Mouse (Mus musculus) lung, adult 2 months (tissue): ENCODE measurements around the gene Trim80. TPM values are rescaled to one million over a fixed set of nuclear protein-coding genes. Genes with fewer than 3 reads are reported as not detected.

ENCODE experiments used
- DNase-seq: peaks from one replicate; pipeline ENCODE4 v3.0.0; 2022
- H3K4me1 ChIP-seq: fragments of 200-500 bp; 2 replicates; pipeline ENCODE4 v1.6.1; 2011; ENCODE audit warnings: low read length; ENCODE audit not compliant: control insufficient read depth, insufficient read depth
- H3K4me3 ChIP-seq: fragments of 200-500 bp; replicated peaks from 2 replicates; pipeline ENCODE3; 2011; ENCODE audit warnings: low read depth, mild to moderate bottlenecking, control low read depth, low read length; ENCODE audit errors: extremely low read depth
- CTCF ChIP-seq: fragments of 200-500 bp; IDR thresholded peaks from 2 replicates; pipeline ENCODE4 v1.5.1; 2011; ENCODE audit warnings: mild to moderate bottlenecking, low read length, control low read depth; ENCODE audit not compliant: insufficient read depth
- POLR2A ChIP-seq: fragments of 200-500 bp; IDR thresholded peaks from 2 replicates; pipeline ENCODE4 v1.6.1; 2011; ENCODE audit warnings: low read depth, mild to moderate bottlenecking, control low read depth, low read length, borderline replicate concordance; ENCODE audit errors: extremely low read depth
- WGBS: fragments of 180-500 bp; shearing (Covaris S2); methylation state at CpG from one replicate; pipeline ENCODE4 v1.1.7; 2018; 5-methylcytosine and 5-hydroxymethylcytosine counted together
- polyA plus RNA-seq: library from polyadenylated mRNA; depleted of rRNA; stranded (reverse); fragments of >200 nt; gene quantifications from 2 replicates; pipeline ENCODE4 v1.2.3, GENCODE M21; 2012

The Trim80 gene
- polyA plus RNA-seq, 1 experiment: 0.13 TPM

DNA sequence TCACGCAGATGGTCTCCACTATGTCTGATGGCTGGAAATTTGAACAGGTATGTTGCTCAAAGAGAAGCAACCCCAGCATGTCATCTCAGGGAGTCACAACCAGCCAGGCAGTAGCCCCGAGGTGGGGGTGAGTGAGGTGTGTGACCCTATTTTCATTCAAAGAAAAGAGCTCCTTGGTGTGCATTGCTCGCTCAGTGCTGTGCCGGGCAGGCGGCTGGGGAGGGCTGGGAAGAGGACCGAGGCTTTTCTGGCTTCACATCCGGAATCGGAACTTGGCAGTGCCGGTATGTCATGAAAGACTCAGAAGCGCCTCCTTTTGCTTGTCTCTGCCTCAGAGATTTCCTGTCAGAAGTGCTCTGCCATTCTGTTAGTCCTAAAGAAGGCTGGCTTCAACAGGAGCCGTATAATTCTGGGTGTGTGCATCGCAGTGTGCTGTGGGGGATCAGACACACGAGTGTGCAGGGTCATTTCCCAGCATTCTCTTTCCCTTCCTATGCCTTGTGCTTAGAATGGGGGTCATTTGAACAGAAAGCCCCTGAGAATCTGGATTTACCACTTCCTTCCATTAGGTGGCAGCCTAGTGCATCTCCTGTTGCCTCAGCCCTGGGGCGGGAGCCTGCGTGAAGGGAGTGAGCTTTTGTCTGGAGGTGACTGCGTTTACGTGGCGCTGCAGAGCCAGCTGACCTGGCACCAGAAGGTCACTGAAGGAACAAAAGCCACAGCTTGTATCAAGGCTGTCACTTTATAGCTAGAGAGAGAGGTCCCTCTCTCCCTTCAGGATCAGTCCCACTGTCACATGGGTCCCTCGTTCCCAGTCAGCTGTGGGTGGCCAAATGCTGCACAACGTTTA lies 12.6 kb upstream of the Trim80 start:
- H3K4me3 ChIP-seq: peak overlapping the region; percentile 35
- peak; percentile 41 for DNase-seq

DNA sequence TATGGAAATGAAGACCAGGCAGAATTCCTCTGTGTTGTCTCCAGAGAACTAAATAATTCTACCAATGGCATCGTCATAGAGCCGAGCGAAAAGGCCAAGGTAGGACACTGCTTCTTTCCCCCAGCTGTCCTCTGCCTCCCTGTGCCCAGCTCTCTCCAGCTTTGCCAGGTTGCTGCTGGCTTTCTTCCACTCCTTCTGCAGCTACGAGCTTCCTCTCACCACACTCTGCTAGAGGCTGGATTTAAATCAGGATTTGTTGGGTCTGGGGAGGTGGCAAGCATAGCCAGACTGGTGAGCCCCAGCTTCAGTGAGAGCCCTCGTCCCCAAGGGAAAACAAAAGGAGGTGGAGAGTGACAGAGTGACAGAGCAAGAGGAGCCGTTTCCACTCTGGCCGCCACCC lies 11.0 kb upstream of the Trim80 start:
- 77% methylated on average over 7 of the region's 7 CpGs for WGBS
- H3K4me1 ChIP-seq: peaks cover 7% of the 10 kb centered on the region
- H3K4me3 ChIP-seq: no peak overlapping the region
- DNase-seq: no peak
- TF ChIP-seq POLR2A (no peak), CTCF (no peak)

More for the DNA sequence above, 12.6 kb upstream of the Trim80 start:
- H3K4me1 ChIP-seq: peaks cover 7% of the 10 kb centered on the region
- WGBS: 23% methylated on average over 20 of the region's 20 CpGs
- TF ChIP-seq CTCF (peak; percentile 74), POLR2A (no peak)

DNA sequence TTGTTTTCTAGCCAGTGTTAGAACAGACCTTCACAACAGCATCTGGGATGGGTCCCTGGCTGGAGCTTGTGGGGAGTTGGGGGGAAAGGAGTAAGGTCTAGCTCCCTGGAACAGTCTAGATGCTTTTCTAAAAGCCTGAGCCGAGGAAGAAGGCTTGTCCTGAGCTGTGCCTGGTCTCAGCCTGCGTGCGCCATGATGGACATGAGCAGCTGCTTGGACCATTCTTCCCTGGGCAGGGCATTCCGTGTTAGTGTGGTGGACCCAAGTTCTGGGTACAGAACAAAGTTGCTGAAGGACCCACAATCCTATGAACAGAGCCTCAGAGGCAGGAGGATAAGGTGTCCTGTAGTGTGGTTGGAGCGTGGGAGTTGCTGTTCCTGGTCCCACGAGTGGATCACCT lies 9.8 kb upstream of the Trim80 start:
- WGBS: 92% methylated on average over 6 of the region's 6 CpGs
- H3K4me1 ChIP-seq: peaks cover 7% of the 10 kb centered on the region
- TF ChIP-seq CTCF (no peak), POLR2A (no peak)
- no peak overlapping the region for H3K4me3 ChIP-seq
- no peak for DNase-seq

DNA sequence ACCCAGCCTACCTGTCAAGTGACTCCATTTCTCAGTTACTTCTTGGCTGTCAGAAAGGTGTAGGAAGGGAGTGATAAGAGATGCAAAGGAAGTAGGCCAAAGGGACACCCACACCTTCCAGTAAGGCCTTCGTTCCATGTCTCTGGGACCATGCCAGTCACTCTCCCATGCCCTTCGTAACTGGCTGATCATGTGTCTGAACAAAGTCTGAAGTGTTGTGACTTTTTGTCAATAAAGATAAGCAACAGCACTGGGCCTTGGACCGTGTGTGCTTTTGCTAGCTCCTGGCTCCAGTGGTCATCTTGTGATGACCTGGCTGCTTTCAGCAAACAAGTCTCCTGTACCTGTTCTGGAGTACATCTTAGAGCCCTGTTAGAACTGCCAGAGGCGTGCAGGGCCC lies 7.5 kb upstream of the Trim80 start:
- no peak overlapping the region for H3K4me3 ChIP-seq
- WGBS: 56% methylated on average over 4 of the region's 4 CpGs
- H3K4me1 ChIP-seq: peaks cover 3% of the 10 kb centered on the region
- TF ChIP-seq CTCF: no peak
- DNase-seq: no peak

DNA sequence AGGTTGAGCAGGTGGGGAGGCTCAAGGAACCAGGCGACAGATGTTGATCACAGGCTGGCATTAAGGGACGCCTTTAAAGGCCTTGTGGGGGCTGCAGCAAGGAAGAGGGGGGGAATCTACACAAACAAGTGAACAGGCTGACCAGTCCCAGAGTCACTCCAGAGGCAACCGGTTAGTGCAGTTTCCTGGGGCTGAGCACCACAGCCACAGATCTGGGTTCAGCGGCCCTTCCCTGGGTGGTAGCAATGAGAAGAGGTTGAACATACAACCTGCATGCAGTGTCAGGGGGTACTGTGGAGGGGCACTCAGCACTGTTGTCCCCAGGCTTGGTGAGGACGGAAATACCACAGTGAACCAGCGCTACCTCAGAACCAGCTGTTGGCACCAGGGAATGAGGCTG lies 7.0 kb upstream of the Trim80 start:
- 77% methylated on average over 6 of the region's 6 CpGs for WGBS
- no peak for TF ChIP-seq CTCF
- TF ChIP-seq POLR2A: no peak
- H3K4me1 ChIP-seq: no peaks in the 10 kb centered on the region

DNA sequence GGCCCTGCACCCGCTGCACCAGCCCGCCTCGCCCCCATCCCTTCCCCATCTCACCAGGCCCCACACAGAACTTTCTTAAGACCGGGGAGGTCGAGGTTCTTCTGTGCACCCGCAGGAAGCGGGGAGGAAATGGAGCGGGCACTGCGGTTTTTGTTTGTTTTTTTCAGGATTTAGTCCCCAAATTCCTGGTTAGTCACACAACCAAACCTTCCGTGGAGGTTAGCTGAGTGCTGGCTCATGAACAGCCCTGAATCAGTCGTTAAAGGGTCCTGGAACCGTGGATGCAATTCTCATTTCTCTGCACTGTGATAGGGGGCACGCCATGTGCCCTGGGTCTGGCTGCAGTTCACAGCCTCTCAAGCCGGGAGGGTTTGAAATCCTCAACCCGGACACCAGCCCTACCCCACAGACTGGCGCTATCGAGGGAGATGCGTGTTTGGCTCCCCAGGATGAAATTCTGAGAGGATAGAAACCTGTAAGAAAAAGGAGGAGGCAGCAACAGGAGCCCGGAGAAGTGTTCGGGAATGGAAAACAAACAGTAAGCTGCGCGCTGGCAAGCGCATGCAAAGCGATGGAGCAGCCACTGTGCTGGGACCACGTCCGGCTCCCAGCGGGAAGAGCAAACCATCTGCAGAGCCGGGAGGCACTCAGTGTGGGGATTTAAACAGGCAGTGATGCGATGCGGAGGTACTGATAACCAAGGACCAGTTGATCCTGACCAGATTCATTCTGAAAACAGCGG lies 4.6 kb upstream of the Trim80 start:
- 10% methylated on average over 31 of the region's 31 CpGs for WGBS
- DNase-seq: no peak
- TF ChIP-seq POLR2A (no peak), CTCF (no peak)
- H3K4me1 ChIP-seq: no peaks in the 10 kb centered on the region
- H3K4me3 ChIP-seq: no peak overlapping the region

More for the DNA sequence above, 7.0 kb upstream of the Trim80 start:
- no peak overlapping the region for H3K4me3 ChIP-seq
- no peak for DNase-seq

DNA sequence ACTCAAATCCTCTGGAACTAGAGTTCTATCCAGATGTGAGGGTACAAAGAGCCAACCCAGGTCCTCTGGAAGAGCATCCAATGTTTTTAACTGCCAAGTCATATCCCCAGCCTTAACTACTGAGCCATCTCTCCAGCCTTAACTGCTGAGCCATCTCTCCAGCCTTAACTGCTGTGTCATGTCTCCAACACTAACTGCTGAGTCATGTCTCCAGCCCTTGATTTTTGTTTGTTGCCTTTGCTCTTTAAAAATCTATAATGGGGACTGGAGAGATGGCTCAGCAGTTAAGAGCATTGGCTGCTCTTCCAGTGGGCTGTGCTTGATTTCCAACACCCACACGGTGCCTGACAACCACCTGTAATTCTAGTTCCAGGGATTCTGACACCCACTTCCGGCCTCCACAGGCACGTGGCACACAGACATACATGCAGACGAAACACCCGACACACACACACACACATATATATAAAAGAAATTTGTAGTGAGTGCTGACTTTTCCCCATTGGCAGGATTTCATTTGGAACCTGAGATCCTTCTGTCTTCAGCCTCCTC lies 2.7 kb upstream of the Trim80 start:
- DNase-seq: no peak
- whole genome bisulfite sequencing: 63% methylated on average over 5 of the region's 5 CpGs
- no peaks in the 10 kb centered on the region for H3K4me1 ChIP-seq
- no peak overlapping the region for H3K4me3 ChIP-seq
- no peak for TF ChIP-seq POLR2A

DNA sequence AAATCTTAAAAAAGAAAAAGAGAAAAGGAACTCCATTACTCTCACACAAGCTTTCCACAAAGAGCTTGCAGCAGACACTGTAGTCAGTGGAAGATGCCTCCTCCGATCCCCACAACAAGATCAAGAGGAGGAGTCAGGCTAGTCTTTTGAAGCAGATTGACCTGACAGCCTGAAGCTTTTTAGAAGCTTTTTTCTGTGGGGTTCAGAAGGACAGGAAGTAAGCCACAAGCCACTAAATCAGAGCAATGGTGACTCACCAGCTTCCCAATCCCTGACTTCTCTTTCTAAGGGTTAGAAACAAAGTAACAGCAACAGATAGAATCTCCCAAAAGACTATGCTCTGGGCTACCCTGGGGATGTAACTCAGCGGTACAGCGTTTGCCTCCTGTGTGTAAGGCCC lies 1.0 kb upstream of the Trim80 start:
- no peaks in the 10 kb centered on the region for H3K4me1 ChIP-seq
- WGBS: 77% methylated on average over 3 of the region's 3 CpGs
- H3K4me3 ChIP-seq: no peak overlapping the region
- no peak for TF ChIP-seq POLR2A
- TF ChIP-seq CTCF: no peak
- DNase-seq: no peak

DNA sequence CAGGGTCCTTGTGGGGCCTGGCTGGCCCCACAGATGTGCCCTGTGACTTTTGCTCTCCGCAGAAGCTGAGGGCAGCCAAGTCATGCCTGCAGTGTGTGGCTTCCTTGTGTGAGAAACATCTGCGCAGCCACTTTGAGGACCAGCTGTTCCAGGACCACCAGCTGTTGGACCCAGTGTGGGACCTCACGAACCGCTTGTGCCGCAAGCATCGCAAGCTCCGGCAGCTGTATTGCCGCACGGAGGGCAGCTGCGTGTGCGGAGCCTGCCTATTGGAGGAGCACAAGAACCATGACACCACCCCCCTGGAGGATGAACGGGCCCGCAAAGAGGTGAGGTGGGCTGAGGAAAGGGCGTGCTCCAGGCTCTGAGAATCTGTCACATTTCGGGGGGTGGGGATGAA lies 1.1 kb downstream of the Trim80 start:
- Histone ChIP-seq H3K4me3 (no peak overlapping the region), H3K4me1 (no peaks in the 10 kb centered on the region)
- TF ChIP-seq CTCF (no peak), POLR2A (no peak)
- 72% methylated on average over 15 of the region's 15 CpGs for WGBS
- DNase-seq: no peak

DNA sequence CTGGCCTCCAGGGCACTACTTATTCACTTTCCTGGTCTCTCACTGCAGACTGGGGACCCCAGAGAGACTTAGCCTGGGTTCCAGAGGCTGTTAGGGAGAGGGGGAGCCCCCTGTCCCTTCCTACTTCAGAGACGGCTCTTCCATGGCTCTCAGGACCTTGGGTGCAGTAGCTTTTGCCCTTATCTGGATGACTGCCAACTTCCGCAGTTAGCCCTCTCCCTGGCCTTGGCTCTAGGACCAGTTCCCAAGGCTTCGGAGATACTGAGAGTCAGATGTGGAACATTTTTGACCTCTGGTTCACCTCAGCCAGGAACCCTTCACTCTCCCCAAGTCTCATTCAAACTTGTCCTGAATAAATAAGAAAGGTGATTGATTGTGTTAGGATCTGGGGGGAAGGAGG lies 6.6 kb downstream of the Trim80 start:
- TF ChIP-seq POLR2A (no peak), CTCF (no peak)
- DNase-seq: no peak
- no peaks in the 10 kb centered on the region for H3K4me1 ChIP-seq
- 23% methylated on average over 3 of the region's 3 CpGs for WGBS
- no peak overlapping the region for H3K4me3 ChIP-seq
